Mouse (Mus musculus): ENCODE data around the gene Slc25a26. TPM values are rescaled to one million over a fixed set of nuclear protein-coding genes. Genes with fewer than 3 reads are reported as not detected.
A peak's percentile ranks its signal among the peaks of the same experiment; 100 is the strongest.

Slc25a26 gene
- polyA plus RNA-seq, 1 experiment from 2014 or later = 7.6 TPM

- H3K4me1 ChIP-seq (ENCODE audit: control insufficient read depth, insufficient read depth, low read length) = peaks cover 42% of the 10 kb centered on the region
- no peak overlapping the region for H3K9ac ChIP-seq (ENCODE audit: low read length)
- H3K4me3 ChIP-seq (ENCODE audit: low read depth, low read length) = no peak overlapping the region
- no peak for DNase-seq (ENCODE audit: low spot score)
- H3K4me2 ChIP-seq (ENCODE audit: low read depth) = no peak overlapping the region
- peak overlapping the region; percentile 75 for H3K27ac ChIP-seq (ENCODE audit: low read depth, low read length)
- no peaks in the 10 kb centered on the region for H3K9me3 ChIP-seq (ENCODE audit: control insufficient read depth, low read length)
- peaks cover 2% of the 10 kb centered on the region for H3K36me3 ChIP-seq (ENCODE audit: control insufficient read depth, insufficient read depth, low read length)
- peak; percentile 56 for ATAC-seq (ENCODE audit: insufficient read depth, low FRiP score, low TSS enrichment)
- 60% methylated on average over 7 of the region's 7 CpGs for WGBS
- H3K27me3 ChIP-seq (ENCODE audit: control insufficient read depth, insufficient read depth, low read length) = no peaks in the 10 kb centered on the region
Observed at GRCm38 (mm10) chr6:94631051-94631778, 131.1 kb downstream of the Slc25a26 start.

DNA sequence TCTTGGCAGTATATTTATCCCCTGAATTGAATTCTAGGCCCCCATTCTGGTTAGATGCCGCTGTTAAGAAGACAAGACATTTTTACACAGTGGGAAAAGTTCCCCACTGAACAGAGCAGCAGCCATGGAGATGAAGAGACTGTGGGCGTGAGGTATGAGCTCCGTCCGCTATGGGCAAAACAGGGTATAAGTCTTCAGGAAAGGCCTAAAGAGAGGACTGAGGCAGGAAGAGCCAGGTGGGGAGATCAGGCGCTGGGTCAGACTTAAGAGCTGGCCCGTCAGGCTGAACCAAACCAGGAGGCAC lies 131.6 kb downstream of the Slc25a26 start:
- Histone ChIP-seq H3K27me3 (ENCODE audit: control insufficient read depth, insufficient read depth, low read length) (no peaks in the 10 kb centered on the region), H3K4me3 (ENCODE audit: low read depth, low read length) (no peak overlapping the region), H3K9me3 (ENCODE audit: control insufficient read depth, low read length) (no peaks in the 10 kb centered on the region), H3K4me2 (ENCODE audit: low read depth) (no peak overlapping the region), H3K27ac (ENCODE audit: low read depth, low read length) (peak overlapping the region; percentile 75), H3K36me3 (ENCODE audit: control insufficient read depth, insufficient read depth, low read length) (peaks cover 2% of the 10 kb centered on the region), H3K4me1 (ENCODE audit: control insufficient read depth, insufficient read depth, low read length) (peaks cover 42% of the 10 kb centered on the region), H3K9ac (ENCODE audit: low read length) (no peak overlapping the region)
- DNase-seq (ENCODE audit: low spot score) (no peak), ATAC-seq (ENCODE audit: insufficient read depth, low FRiP score, low TSS enrichment) (peak; percentile 22)
- WGBS = 69% methylated on average over 6 of the region's 6 CpGs

- ATAC-seq (ENCODE audit: insufficient read depth, low FRiP score, low TSS enrichment) (no peak), DNase-seq (ENCODE audit: low spot score) (no peak)
- Histone ChIP-seq H3K27me3 (ENCODE audit: control insufficient read depth, insufficient read depth, low read length) (no peaks in the 10 kb centered on the region), H3K4me1 (ENCODE audit: control insufficient read depth, insufficient read depth, low read length) (peaks cover 30% of the 10 kb centered on the region), H3K27ac (ENCODE audit: low read depth, low read length) (no peak overlapping the region), H3K9ac (ENCODE audit: low read length) (no peak overlapping the region), H3K9me3 (ENCODE audit: control insufficient read depth, low read length) (no peaks in the 10 kb centered on the region), H3K4me3 (ENCODE audit: low read depth, low read length) (no peak overlapping the region), H3K36me3 (ENCODE audit: control insufficient read depth, insufficient read depth, low read length) (no peaks in the 10 kb centered on the region; the same call in none of the 2 replicates), H3K4me2 (ENCODE audit: low read depth) (no peak overlapping the region)
- 89% methylated on average over 4 of the region's 4 CpGs for WGBS
Observed at GRCm38 (mm10) chr6:94634274-94634673, 134.1 kb downstream of the Slc25a26 start.

- H3K9ac ChIP-seq (ENCODE audit: low read length) = no peak overlapping the region
- no peaks in the 10 kb centered on the region for H3K9me3 ChIP-seq (ENCODE audit: control insufficient read depth, low read length)
- H3K27ac ChIP-seq (ENCODE audit: low read depth, low read length) = no peak overlapping the region
- no peaks in the 10 kb centered on the region for H3K27me3 ChIP-seq (ENCODE audit: control insufficient read depth, insufficient read depth, low read length)
- H3K36me3 ChIP-seq (ENCODE audit: control insufficient read depth, insufficient read depth, low read length) = no peaks in the 10 kb centered on the region; the same call in none of the 2 replicates
- ATAC-seq (ENCODE audit: insufficient read depth, low FRiP score, low TSS enrichment) = no peak
- H3K4me2 ChIP-seq (ENCODE audit: low read depth) = no peak overlapping the region
- no peak for DNase-seq (ENCODE audit: low spot score)
- 78% methylated on average over 9 of the region's 9 CpGs for WGBS
- peaks cover 28% of the 10 kb centered on the region for H3K4me1 ChIP-seq (ENCODE audit: control insufficient read depth, insufficient read depth, low read length)
- H3K4me3 ChIP-seq (ENCODE audit: low read depth, low read length) = no peak overlapping the region
Observed at GRCm38 (mm10) chr6:94634710-94635109, 134.6 kb downstream of the Slc25a26 start.

DNA sequence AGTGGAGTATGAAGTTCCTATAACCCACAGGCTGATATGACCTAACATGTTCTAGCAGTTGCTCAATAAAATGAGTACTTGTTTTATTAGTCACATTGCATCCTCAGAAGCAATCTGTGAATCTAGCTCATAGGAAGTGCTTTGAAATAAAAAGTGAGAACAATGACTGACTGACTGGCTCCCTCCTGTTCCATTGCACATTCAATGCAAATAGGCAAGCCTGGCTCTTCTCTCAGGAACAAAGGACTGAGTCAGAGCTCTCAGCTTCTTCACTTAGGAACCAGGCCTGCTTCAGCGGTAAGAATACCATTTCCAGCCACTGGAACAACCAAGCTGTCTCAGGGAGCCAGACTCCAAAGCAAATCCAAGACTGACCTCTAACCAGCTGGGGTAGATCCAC lies 135.2 kb downstream of the Slc25a26 start:
- H3K4me1 ChIP-seq (ENCODE audit: control insufficient read depth, insufficient read depth, low read length) = peaks cover 23% of the 10 kb centered on the region

GRCm38 (mm10) chr6:94637024-94637434 lies 136.9 kb downstream of the Slc25a26 start:
- no peak overlapping the region for H3K27ac ChIP-seq (ENCODE audit: low read depth, low read length)
- H3K27me3 ChIP-seq (ENCODE audit: control insufficient read depth, insufficient read depth, low read length) = no peaks in the 10 kb centered on the region
- peaks cover 14% of the 10 kb centered on the region for H3K4me1 ChIP-seq (ENCODE audit: control insufficient read depth, insufficient read depth, low read length)
- H3K9me3 ChIP-seq (ENCODE audit: control insufficient read depth, low read length) = no peaks in the 10 kb centered on the region
- DNase-seq (ENCODE audit: low spot score) (no peak), ATAC-seq (ENCODE audit: insufficient read depth, low FRiP score, low TSS enrichment) (no peak)
- 62% methylated on average over 5 of the region's 5 CpGs for WGBS
- H3K36me3 ChIP-seq (ENCODE audit: control insufficient read depth, insufficient read depth, low read length) = no peaks in the 10 kb centered on the region; the same call in 1 of the 2 replicates
- no peak overlapping the region for H3K9ac ChIP-seq (ENCODE audit: low read length)
- H3K4me2 ChIP-seq (ENCODE audit: low read depth) = no peak overlapping the region
- H3K4me3 ChIP-seq (ENCODE audit: low read depth, low read length) = no peak overlapping the region

More for the DNA sequence above, 135.2 kb downstream of the Slc25a26 start:
- no peak overlapping the region for H3K4me3 ChIP-seq (ENCODE audit: low read depth, low read length)
- H3K36me3 ChIP-seq (ENCODE audit: control insufficient read depth, insufficient read depth, low read length) = no peaks in the 10 kb centered on the region; the same call in 1 of the 2 replicates
- no peaks in the 10 kb centered on the region for H3K27me3 ChIP-seq (ENCODE audit: control insufficient read depth, insufficient read depth, low read length)
- no peak for DNase-seq (ENCODE audit: low spot score)
- no peak overlapping the region for H3K9ac ChIP-seq (ENCODE audit: low read length)
- no peak overlapping the region for H3K4me2 ChIP-seq (ENCODE audit: low read depth)
- ATAC-seq (ENCODE audit: insufficient read depth, low FRiP score, low TSS enrichment) = no peak
- WGBS = 33% methylated on average over 1 of the region's 1 CpGs
- H3K27ac ChIP-seq (ENCODE audit: low read depth, low read length) = no peak overlapping the region
- no peaks in the 10 kb centered on the region for H3K9me3 ChIP-seq (ENCODE audit: control insufficient read depth, low read length)

DNA sequence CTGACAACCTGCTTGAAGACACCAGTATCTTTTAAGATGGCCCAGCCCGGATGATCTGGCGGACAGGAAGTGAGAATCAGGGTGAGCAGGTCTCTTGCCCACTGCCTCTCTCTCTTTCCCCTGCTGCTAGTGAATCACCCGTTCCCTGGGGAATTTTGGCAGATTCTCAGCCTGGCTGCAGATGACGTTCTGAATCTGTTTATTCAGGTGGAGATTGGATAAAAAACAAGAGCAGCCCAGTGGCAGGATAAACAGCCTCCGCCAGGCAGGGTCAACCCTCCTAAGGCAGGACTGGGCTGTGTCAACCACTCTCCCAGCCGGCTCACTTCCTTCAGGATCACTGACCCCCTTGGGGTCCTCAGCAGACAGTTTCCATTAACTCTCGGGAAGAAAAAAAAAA lies 140.2 kb downstream of the Slc25a26 start:
- 31% methylated on average over 7 of the region's 7 CpGs for WGBS
- no peak for ATAC-seq (ENCODE audit: insufficient read depth, low FRiP score, low TSS enrichment)
- H3K27ac ChIP-seq (ENCODE audit: low read depth, low read length) = no peak overlapping the region

DNA sequence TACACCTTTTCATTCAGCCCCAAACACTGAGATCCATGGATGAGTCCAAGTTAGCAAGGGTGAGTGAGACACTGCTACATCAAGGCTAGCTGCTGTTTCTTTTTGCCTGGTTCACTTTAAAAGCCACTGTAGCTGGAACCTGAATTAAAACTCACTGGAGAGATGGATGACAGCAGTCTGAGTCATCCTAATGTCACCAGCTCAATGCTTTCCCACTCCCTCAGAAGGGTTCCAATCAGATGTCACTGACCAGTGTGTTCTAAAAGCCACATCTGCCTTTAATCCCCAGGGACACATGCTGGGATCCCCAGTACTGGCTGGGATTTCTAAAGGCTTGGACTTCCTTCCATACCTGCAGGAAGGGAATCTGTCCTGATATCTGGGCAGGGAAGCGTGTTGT lies 141.9 kb downstream of the Slc25a26 start:
- H3K4me1 ChIP-seq (ENCODE audit: control insufficient read depth, insufficient read depth, low read length) = peaks cover 9% of the 10 kb centered on the region
- 87% methylated on average over 1 of the region's 1 CpGs for WGBS
- DNase-seq (ENCODE audit: low spot score) = no peak

More for the DNA sequence above, 140.2 kb downstream of the Slc25a26 start:
- no peak overlapping the region for H3K4me3 ChIP-seq (ENCODE audit: low read depth, low read length)
- no peaks in the 10 kb centered on the region for H3K27me3 ChIP-seq (ENCODE audit: control insufficient read depth, insufficient read depth, low read length)
- no peak overlapping the region for H3K9ac ChIP-seq (ENCODE audit: low read length)
- H3K36me3 ChIP-seq (ENCODE audit: control insufficient read depth, insufficient read depth, low read length) = no peaks in the 10 kb centered on the region
- H3K9me3 ChIP-seq (ENCODE audit: control insufficient read depth, low read length) = no peaks in the 10 kb centered on the region
- DNase-seq (ENCODE audit: low spot score) = peak; percentile 36
- H3K4me1 ChIP-seq (ENCODE audit: control insufficient read depth, insufficient read depth, low read length) = peaks cover 8% of the 10 kb centered on the region
- no peak overlapping the region for H3K4me2 ChIP-seq (ENCODE audit: low read depth)

GRCm38 (mm10) chr6:94643989-94644388 lies 143.9 kb downstream of the Slc25a26 start:
- Histone ChIP-seq H3K27me3 (ENCODE audit: control insufficient read depth, insufficient read depth, low read length) (no peaks in the 10 kb centered on the region), H3K9ac (ENCODE audit: low read length) (no peak overlapping the region), H3K4me1 (ENCODE audit: control insufficient read depth, insufficient read depth, low read length) (peaks cover 26% of the 10 kb centered on the region), H3K4me3 (ENCODE audit: low read depth, low read length) (no peak overlapping the region), H3K4me2 (ENCODE audit: low read depth) (no peak overlapping the region), H3K27ac (ENCODE audit: low read depth, low read length) (no peak overlapping the region), H3K9me3 (ENCODE audit: control insufficient read depth, low read length) (no peaks in the 10 kb centered on the region), H3K36me3 (ENCODE audit: control insufficient read depth, insufficient read depth, low read length) (no peaks in the 10 kb centered on the region)
- 85% methylated on average over 2 of the region's 2 CpGs for WGBS
- DNase-seq (ENCODE audit: low spot score) (no peak), ATAC-seq (ENCODE audit: insufficient read depth, low FRiP score, low TSS enrichment) (no peak)

More for the DNA sequence above, 141.9 kb downstream of the Slc25a26 start:
- Histone ChIP-seq H3K4me3 (ENCODE audit: low read depth, low read length) (no peak overlapping the region), H3K27me3 (ENCODE audit: control insufficient read depth, insufficient read depth, low read length) (no peaks in the 10 kb centered on the region), H3K9ac (ENCODE audit: low read length) (no peak overlapping the region), H3K36me3 (ENCODE audit: control insufficient read depth, insufficient read depth, low read length) (no peaks in the 10 kb centered on the region), H3K27ac (ENCODE audit: low read depth, low read length) (no peak overlapping the region), H3K9me3 (ENCODE audit: control insufficient read depth, low read length) (no peaks in the 10 kb centered on the region), H3K4me2 (ENCODE audit: low read depth) (no peak overlapping the region)
- ATAC-seq (ENCODE audit: insufficient read depth, low FRiP score, low TSS enrichment) = no peak

Data from neural tube, embryonic 11.5 days (tissue).